8 mouse cellular contexts compared by ENCODE assay signal in genomic region chr14:40955146-40955545, GRCm38 (mm10). TPM values are rescaled to one million over a fixed set of nuclear protein-coding genes. Genes with fewer than 3 reads are reported as not detected.
A peak's percentile ranks its signal among the peaks of the same experiment; 100 is the strongest.
DNase-seq lines count a peak whose midpoint lies in the region; ATAC-seq lines count a peak whose summit lies in the region.

No protein-coding gene starts in this region.

- H3K4me1 ChIP-seq in intestine, embryonic 16.5 days (ENCODE audit: control insufficient read depth, insufficient read depth, low read length) = peaks cover 62% of the 10 kb centered on the region
- peaks cover 57% of the 10 kb centered on the region for H3K4me1 ChIP-seq in intestine, embryonic 15.5 days (replicated peaks)
- H3K4me1 ChIP-seq in hindbrain, embryonic 12.5 days = peaks cover 88% of the 10 kb centered on the region
- H3K4me1 ChIP-seq in midbrain, embryonic 14.5 days (ENCODE audit: control insufficient read depth, insufficient read depth, low read length) = peaks cover 56% of the 10 kb centered on the region

- ATAC-seq in intestine, embryonic 16.5 days = no peak
- ATAC-seq in intestine, embryonic 15.5 days = no peak
- peak; percentile 22 for ATAC-seq in common myeloid progenitor, adult 5-6 weeks (replicated peaks; ENCODE audit: low read depth, poor library complexity, severe bottlenecking)
- no peak for ATAC-seq in hindbrain, embryonic 12.5 days (ENCODE audit: low FRiP score)
- ATAC-seq in midbrain, embryonic 14.5 days (ENCODE audit: low FRiP score, low TSS enrichment) = no peak
- ATAC-seq in cerebellum, adult (ENCODE audit: insufficient number of reproducible peaks, low FRiP score, low TSS enrichment) = no peak

- H3K9me3 ChIP-seq in intestine, embryonic 16.5 days (ENCODE audit: control insufficient read depth, low read length) = no peaks in the 10 kb centered on the region
- no peaks in the 10 kb centered on the region for H3K9me3 ChIP-seq in intestine, embryonic 15.5 days
- H3K9me3 ChIP-seq in hindbrain, embryonic 12.5 days (replicated peaks) = no peaks in the 10 kb centered on the region
- no peaks in the 10 kb centered on the region; the same call in 1 of the 2 replicates for H3K9me3 ChIP-seq in midbrain, embryonic 14.5 days (ENCODE audit: control insufficient read depth, low read length)

- intact Hi-C loops in gastrocnemius, postnatal 36 days (cut with DNase I) = no loop called here

- no peak overlapping the region for H3K4me2 ChIP-seq in intestine, embryonic 16.5 days (ENCODE audit: low read depth, low read length)
- H3K4me2 ChIP-seq in intestine, embryonic 15.5 days (replicated peaks) = no peak overlapping the region
- peak overlapping the region; percentile 42; the same call in 1 of the 2 replicates for H3K4me2 ChIP-seq in hindbrain, embryonic 12.5 days (replicated peaks)
- peak overlapping the region; percentile 48 for H3K4me2 ChIP-seq in midbrain, embryonic 14.5 days (ENCODE audit: low read length)

- no peak overlapping the region for H3K4me3 ChIP-seq in intestine, embryonic 16.5 days (ENCODE audit: low read length)
- no peak overlapping the region for H3K4me3 ChIP-seq in intestine, embryonic 15.5 days (replicated peaks)
- no peak overlapping the region for H3K4me3 ChIP-seq in hindbrain, embryonic 12.5 days
- no peak overlapping the region for H3K4me3 ChIP-seq in midbrain, embryonic 14.5 days (replicated peaks; ENCODE audit: low read depth, low read length)

- H3K9ac ChIP-seq in intestine, embryonic 16.5 days (ENCODE audit: low read depth, low read length) = 0 out of 2 replicates have a peak overlapping the region, but pooled peaks have one; percentile 8
- no peak overlapping the region for H3K9ac ChIP-seq in intestine, embryonic 15.5 days
- H3K9ac ChIP-seq in hindbrain, embryonic 12.5 days = peak overlapping the region; percentile 39; the same call in 1 of the 2 replicates
- H3K9ac ChIP-seq in midbrain, embryonic 14.5 days (replicated peaks; ENCODE audit: low read length) = no peak overlapping the region; the same call in 1 of the 2 replicates

- 65% methylated on average over 1 of the region's 1 CpGs for WGBS in intestine, embryonic 16.5 days
- 67% methylated on average over 1 of the region's 1 CpGs for WGBS in intestine, embryonic 15.5 days
- WGBS in hindbrain, embryonic 12.5 days = 58% methylated on average over 1 of the region's 1 CpGs
- 45% methylated on average over 1 of the region's 1 CpGs for WGBS in midbrain, embryonic 14.5 days

- H3K27me3 ChIP-seq in intestine, embryonic 16.5 days (replicated peaks; ENCODE audit: control insufficient read depth, insufficient read depth, low read length) = no peaks in the 10 kb centered on the region
- no peaks in the 10 kb centered on the region for H3K27me3 ChIP-seq in intestine, embryonic 15.5 days (replicated peaks)
- no peaks in the 10 kb centered on the region for H3K27me3 ChIP-seq in hindbrain, embryonic 12.5 days
- no peaks in the 10 kb centered on the region for H3K27me3 ChIP-seq in midbrain, embryonic 14.5 days (ENCODE audit: control insufficient read depth, insufficient read depth, low read length)

- H3K36me3 ChIP-seq in intestine, embryonic 16.5 days (ENCODE audit: control insufficient read depth, insufficient read depth, low read length) = no peaks in the 10 kb centered on the region
- H3K36me3 ChIP-seq in intestine, embryonic 15.5 days = no peaks in the 10 kb centered on the region
- no peaks in the 10 kb centered on the region for H3K36me3 ChIP-seq in hindbrain, embryonic 12.5 days
- H3K36me3 ChIP-seq in midbrain, embryonic 14.5 days (ENCODE audit: control insufficient read depth, insufficient read depth, low read length) = no peaks in the 10 kb centered on the region

- DNase-seq in midbrain, embryonic 14.5 days = peak; percentile 20
- DNase-seq in gastrocnemius, postnatal 36 days = no peak
- no peak for DNase-seq in cerebellum, adult 8-10 months

- H3K27ac ChIP-seq in intestine, embryonic 16.5 days (ENCODE audit: low read length) = peak overlapping the region; percentile 47
- no peak overlapping the region for H3K27ac ChIP-seq in intestine, embryonic 15.5 days
- H3K27ac ChIP-seq in hindbrain, embryonic 12.5 days = peak overlapping the region; percentile 98
- H3K27ac ChIP-seq in midbrain, embryonic 14.5 days (replicated peaks; ENCODE audit: low read depth, low read length) = peak overlapping the region; percentile 98

RNA-seq across cellular contexts. Expression of gene Tspan14, which starts 11.5 kb away (rescaled TPM):
- polyA plus RNA-seq in intestine, embryonic 16.5 days (2015; fragmentation: Nextera tagmentation; extraction: Ambion mirVana) = 65.0 and 65.6 TPM in 2 replicates
- 56.8 and 61.0 TPM in 2 replicates for polyA plus RNA-seq in intestine, embryonic 15.5 days (2015; fragmentation: Nextera tagmentation; extraction: Ambion mirVana)
- 46.6 and 49.2 TPM in 2 replicates for total RNA-seq in common myeloid progenitor, adult 5-6 weeks (2017)
- 84.3 and 95.0 TPM in 2 replicates for polyA plus RNA-seq in hindbrain, embryonic 12.5 days (2016; fragmentation: Nextera tagmentation; extraction: Ambion mirVana)
- 57.2 and 79.6 TPM in 2 replicates for polyA plus RNA-seq in midbrain, embryonic 14.5 days (2014; fragmentation: Nextera tagmentation; extraction: Ambion mirVana)
- total RNA-seq in gastrocnemius, postnatal 36 days (2021) = 10 to 100 TPM; 11.5 to 12.1 TPM

RNA-seq across cellular contexts. Expression of gene Fam213a, which starts 58.4 kb away (rescaled TPM):
- polyA plus RNA-seq in intestine, embryonic 16.5 days (2015; fragmentation: Nextera tagmentation; extraction: Ambion mirVana) = 72.4 and 81.8 TPM in 2 replicates
- 51.6 and 54.4 TPM in 2 replicates for polyA plus RNA-seq in intestine, embryonic 15.5 days (2015; fragmentation: Nextera tagmentation; extraction: Ambion mirVana)
- total RNA-seq in common myeloid progenitor, adult 5-6 weeks (2017) = 26.4 and 32.5 TPM in 2 replicates
- polyA plus RNA-seq in hindbrain, embryonic 12.5 days (2016; fragmentation: Nextera tagmentation; extraction: Ambion mirVana) = 62.5 and 65.1 TPM in 2 replicates
- 70.4 and 80.1 TPM in 2 replicates for polyA plus RNA-seq in midbrain, embryonic 14.5 days (2014; fragmentation: Nextera tagmentation; extraction: Ambion mirVana)
- total RNA-seq in gastrocnemius, postnatal 36 days (2021) = 10 to 100 TPM; 13.1 to 19.1 TPM

Comparison
In these comparisons a context has a peak if more than half of its experiments do, and no peak if none do; other contexts are left out.
1. H3K9ac ChIP-seq: peak in intestine, embryonic 16.5 days (single experiment) and hindbrain, embryonic 12.5 days (single experiment); none in intestine, embryonic 15.5 days (single experiment) and midbrain, embryonic 14.5 days (single experiment).
2. H3K4me2 ChIP-seq: peak in hindbrain, embryonic 12.5 days (single experiment) and midbrain, embryonic 14.5 days (single experiment); none in intestine, embryonic 16.5 days (single experiment) and intestine, embryonic 15.5 days (single experiment).